ENCODE assay signal across 8 mouse cellular contexts in genomic region chr7:143763794-143764193, GRCm38 (mm10). TPM values are rescaled to one million over a fixed set of nuclear protein-coding genes. Genes with fewer than 3 reads are reported as not detected.
A peak's percentile ranks its signal among the peaks of the same experiment; 100 is the strongest.
DNase-seq lines count a peak whose midpoint lies in the region; ATAC-seq and TF ChIP-seq lines count a peak whose summit lies in the region.

No protein-coding gene starts in this region.

- H3K27me3 ChIP-seq in intestine, embryonic 15.5 days (replicated peaks) = peaks cover 22% of the 10 kb centered on the region
- H3K27me3 ChIP-seq in stomach, postnatal 0 days (ENCODE audit: control insufficient read depth, insufficient read depth, low read length) = no peaks in the 10 kb centered on the region

- no peaks in the 10 kb centered on the region for H3K9me3 ChIP-seq in intestine, embryonic 15.5 days
- H3K9me3 ChIP-seq in stomach, postnatal 0 days (ENCODE audit: control insufficient read depth, low read length) = no peaks in the 10 kb centered on the region

- H3K9ac ChIP-seq in intestine, embryonic 15.5 days = no peak overlapping the region
- H3K9ac ChIP-seq in stomach, postnatal 0 days (ENCODE audit: low read length) = no peak overlapping the region

- H3K4me3 ChIP-seq in intestine, embryonic 15.5 days (replicated peaks) = no peak overlapping the region
- no peak overlapping the region for H3K4me3 ChIP-seq in stomach, postnatal 0 days (ENCODE audit: low read depth, low read length)

- peaks cover 5% of the 10 kb centered on the region; the same call in 1 of the 2 replicates for H3K4me1 ChIP-seq in intestine, embryonic 15.5 days (replicated peaks)
- H3K4me1 ChIP-seq in stomach, postnatal 0 days (replicated peaks; ENCODE audit: control insufficient read depth, insufficient read depth) = no peaks in the 10 kb centered on the region

- peak; percentile 76; the same call in 1 of the 2 replicates for ATAC-seq in frontal cortex, adult (ENCODE audit: low TSS enrichment)
- ATAC-seq in intestine, embryonic 15.5 days = peak; percentile 39
- ATAC-seq in stomach, postnatal 0 days (ENCODE audit: low FRiP score, low TSS enrichment) = peak; percentile 45; the same call in 1 of the 2 replicates

- no peak for TF ChIP-seq EP300 in stomach, postnatal 0 days (optimal IDR thresholded peaks at IDR 0.05)

- peak; percentile 85 for TF ChIP-seq CTCF in stomach, postnatal 0 days (IDR thresholded peaks at IDR 0.05; ENCODE audit: low read depth)

- no peak overlapping the region for H3K27ac ChIP-seq in intestine, embryonic 15.5 days
- no peak overlapping the region for H3K27ac ChIP-seq in stomach, postnatal 0 days (replicated peaks)

- no peaks in the 10 kb centered on the region for H3K36me3 ChIP-seq in intestine, embryonic 15.5 days
- H3K36me3 ChIP-seq in stomach, postnatal 0 days (ENCODE audit: control insufficient read depth, insufficient read depth, low read length) = no peaks in the 10 kb centered on the region

- no peak overlapping the region for H3K4me2 ChIP-seq in intestine, embryonic 15.5 days (replicated peaks)
- H3K4me2 ChIP-seq in stomach, postnatal 0 days (replicated peaks; ENCODE audit: low read depth) = no peak overlapping the region

- 15% methylated on average over 3 of the region's 3 CpGs for WGBS in intestine, embryonic 15.5 days
- 11% methylated on average over 3 of the region's 3 CpGs for WGBS in stomach, postnatal 0 days

- DNase-seq in frontal cortex, postnatal 10 days (ENCODE audit: low spot score in 2 of 2) = no peak
- peak; percentile 46 for DNase-seq in 3134 (ENCODE audit: extremely low read depth, insufficient read length, low spot score)
- DNase-seq in adipocyte (ENCODE audit: low spot score) = peak; percentile 53
- DNase-seq in stomach, postnatal 0 days (ENCODE audit: low spot score) = no peak
- no peak for DNase-seq in testis, postnatal 10 days (ENCODE audit: low spot score)
- no peak for DNase-seq in gastrocnemius, postnatal 4 days (ENCODE audit: low spot score in 2 of 2)

RNA-seq across cellular contexts. Expression of gene Mrgprg, which starts 3.0 kb away (rescaled TPM):
- not detected in 2 replicates for polyA plus RNA-seq in intestine, embryonic 15.5 days (2015; fragmentation: Nextera tagmentation; extraction: Ambion mirVana)
- polyA plus RNA-seq in stomach, postnatal 0 days (2015; fragmentation: Nextera tagmentation; extraction: Ambion mirVana) = not detected in 2 replicates
- not detected for total RNA-seq in gastrocnemius, postnatal 4 days (2021)

RNA-seq across cellular contexts. Expression of gene Osbpl5, which starts 7.0 kb away (rescaled TPM):
- 25.6 and 25.9 TPM in 2 replicates for polyA plus RNA-seq in intestine, embryonic 15.5 days (2015; fragmentation: Nextera tagmentation; extraction: Ambion mirVana)
- polyA plus RNA-seq in stomach, postnatal 0 days (2015; fragmentation: Nextera tagmentation; extraction: Ambion mirVana) = 29.9 and 32.0 TPM in 2 replicates
- 10 to 100 TPM; 57.0 to 58.7 TPM for total RNA-seq in gastrocnemius, postnatal 4 days (2021)

RNA-seq across cellular contexts. Expression of gene Mrgpre, which starts 20.5 kb away (rescaled TPM):
- polyA plus RNA-seq in intestine, embryonic 15.5 days (2015; fragmentation: Nextera tagmentation; extraction: Ambion mirVana) = 1.2 and 1.3 TPM in 2 replicates
- polyA plus RNA-seq in stomach, postnatal 0 days (2015; fragmentation: Nextera tagmentation; extraction: Ambion mirVana) = 0.55 and 0.63 TPM in 2 replicates
- 1 to 10 TPM; 1.7 to 2.7 TPM for total RNA-seq in gastrocnemius, postnatal 4 days (2021)

RNA-seq across cellular contexts. Expression of gene Nadsyn1, which starts 58.9 kb away (rescaled TPM):
- polyA plus RNA-seq in intestine, embryonic 15.5 days (2015; fragmentation: Nextera tagmentation; extraction: Ambion mirVana) = 19.4 and 21.1 TPM in 2 replicates
- polyA plus RNA-seq in stomach, postnatal 0 days (2015; fragmentation: Nextera tagmentation; extraction: Ambion mirVana) = 8.5 and 9.2 TPM in 2 replicates
- total RNA-seq in gastrocnemius, postnatal 4 days (2021) = 1 to 10 TPM; 5.1 to 5.9 TPM

RNA-seq across cellular contexts. Expression of gene Dhcr7, which starts 59.2 kb away (rescaled TPM):
- polyA plus RNA-seq in intestine, embryonic 15.5 days (2015; fragmentation: Nextera tagmentation; extraction: Ambion mirVana) = 70.2 and 78.9 TPM in 2 replicates
- 23.9 and 27.1 TPM in 2 replicates for polyA plus RNA-seq in stomach, postnatal 0 days (2015; fragmentation: Nextera tagmentation; extraction: Ambion mirVana)
- 10 to 100 TPM; 16.7 to 18.6 TPM for total RNA-seq in gastrocnemius, postnatal 4 days (2021)

Comparison
In these comparisons a context has a peak if more than half of its experiments do, and no peak if none do; other contexts are left out.
1. DNase-seq: peak in 3134 (single experiment) and adipocyte (single experiment); none in frontal cortex, postnatal 10 days (0 of 2), stomach, postnatal 0 days (single experiment), testis, postnatal 10 days (single experiment) and gastrocnemius, postnatal 4 days (0 of 2).
2. Peak in every context shown above with its lines, with median percentiles within 50 percentile points of each other: ATAC-seq.